Mouse (Mus musculus) gastrocnemius, adult 18-20 months (tissue): ENCODE results near the gene Dcun1d2. TPM values are rescaled to one million over a fixed set of nuclear protein-coding genes. Genes with fewer than 3 reads are reported as not detected.

ENCODE experiments used
- DNase-seq: peaks from one replicate; pipeline ENCODE4 v3.0.0; 2021; ENCODE audit warnings: low spot score
- total RNA-seq, 2 experiments: library from RNA; stranded (reverse); gene quantifications; 2 replicates each; pipeline ENCODE4 v1.2.3; 2021

Gene Dcun1d2
- total RNA-seq, 2 experiments from 2014 or later = 80.3 to 83.8 TPM

- peak; percentile 89 for DNase-seq
Measured at GRCm38 (mm10) chr8:13208627-13209355, 79.1 kb downstream of the Dcun1d2 start.

DNA sequence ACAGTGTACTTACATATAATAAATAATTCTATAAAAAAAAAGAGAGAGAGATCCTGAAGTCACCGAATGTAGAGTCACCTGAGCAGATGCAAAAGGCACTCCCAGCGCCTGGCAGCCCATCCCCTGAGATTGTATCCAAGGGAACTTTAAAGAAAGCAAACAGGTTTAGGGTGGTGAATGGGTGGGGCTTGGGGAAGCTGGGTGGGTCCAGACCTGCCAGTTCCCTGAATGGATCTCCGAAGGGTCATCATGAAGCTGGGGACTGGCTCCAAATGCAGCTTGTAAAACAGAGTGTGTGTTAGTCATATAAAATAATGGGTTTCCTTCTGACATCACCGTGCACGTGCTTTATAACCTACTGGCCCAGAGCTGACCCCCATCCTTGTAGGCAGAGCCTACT, 81.6 kb downstream of the Dcun1d2 start:
- no peak for DNase-seq

Other genes starting within 250 kb of the Dcun1d2 start
- gene Proz, start 227.2 kb downstream of the Dcun1d2 start, total RNA-seq = not detected
- 1 to 10 TPM; 6.9 to 7.3 TPM for gene Pcid2, start 182.7 kb downstream of the Dcun1d2 start, total RNA-seq
- 10 to 100 TPM; 67.0 to 69.3 TPM for gene Cul4a, start 182.5 kb downstream of the Dcun1d2 start, total RNA-seq
- 100 to 1,000 TPM; 401 to 443 TPM for gene Lamp1, start 129.0 kb downstream of the Dcun1d2 start, total RNA-seq
- 10 to 100 TPM; 11.5 to 15.0 TPM for gene Grtp1, start 87.5 kb downstream of the Dcun1d2 start, total RNA-seq
- 10 to 100 TPM; 59.2 to 95.8 TPM for gene Adprhl1, start 34.0 kb downstream of the Dcun1d2 start, total RNA-seq
- gene Tmco3, start 59 bp upstream of the Dcun1d2 start, total RNA-seq = 10 to 100 TPM; 13.7 to 14.9 TPM
- 10 to 100 TPM; 45.5 to 54.6 TPM for gene Tfdp1, start 50.6 kb upstream of the Dcun1d2 start, total RNA-seq
- not detected for gene Atp4b, start 108.7 kb upstream of the Dcun1d2 start, total RNA-seq
- gene Grk1, start 117.0 kb upstream of the Dcun1d2 start, total RNA-seq = not detected
- gene Tmem255b, start 147.1 kb upstream of the Dcun1d2 start, total RNA-seq = 1 to 10 TPM; 1.3 to 2.8 TPM
- 10 to 100 TPM; 68.0 to 69.5 TPM for gene Gas6, start 206.4 kb upstream of the Dcun1d2 start, total RNA-seq